Mouse (Mus musculus) forebrain, postnatal 0 days (tissue): ENCODE data around the gene Olfr111. TPM values are rescaled to one million over a fixed set of nuclear protein-coding genes. Genes with fewer than 3 reads are reported as not detected.

Source experiments
- ATAC-seq: fragments of 200-750 bp; cut with Nextera tagmentation; 2 replicates; pipeline ENCODE4 v1.8.0; 2017; ENCODE audit warnings: mild to moderate bottlenecking, moderate library complexity
- DNase-seq: peaks from one replicate; pipeline ENCODE4 v3.0.0-alpha.2; 2015
- H3K27ac ChIP-seq: fragments of 300-500 bp; sonication (generic); 2 replicates; pipeline ENCODE4 v1.5.1; 2014; ENCODE audit warnings: low read depth, mild to moderate bottlenecking, antibody characterized with exemption, low read length, moderate library complexity, mixed read lengths
- H3K27me3 ChIP-seq: fragments of 300-500 bp; sonication (generic); 2 replicates; pipeline ENCODE4 v1.6.1; 2014; ENCODE audit warnings: mild to moderate bottlenecking, low read length, mixed read lengths; ENCODE audit not compliant: insufficient read depth
- H3K36me3 ChIP-seq: fragments of 300-500 bp; sonication (generic); 2 replicates; pipeline ENCODE4 v1.6.1; 2014; ENCODE audit warnings: mild to moderate bottlenecking, moderate library complexity; ENCODE audit not compliant: insufficient read depth
- H3K4me1 ChIP-seq: fragments of 300-500 bp; sonication (generic); 2 replicates; pipeline ENCODE4 v1.6.1; 2014; ENCODE audit warnings: antibody characterized with exemption; ENCODE audit not compliant: insufficient read depth
- H3K4me2 ChIP-seq: fragments of 300-500 bp; sonication (generic); 2 replicates; pipeline ENCODE4 v1.6.1; 2014; ENCODE audit warnings: low read depth, mild to moderate bottlenecking, moderate library complexity
- H3K4me3 ChIP-seq: fragments of 300-500 bp; sonication (generic); 2 replicates; pipeline ENCODE4 v1.5.1; 2014; ENCODE audit warnings: low read depth, low read length, mixed read lengths
- H3K9ac ChIP-seq: fragments of 300-500 bp; sonication (generic); 2 replicates; pipeline ENCODE4 v1.6.1; 2014; ENCODE audit warnings: mild to moderate bottlenecking
- H3K9me3 ChIP-seq: fragments of 300-500 bp; sonication (generic); 2 replicates; pipeline ENCODE4 v1.6.1; 2016; ENCODE audit warnings: low read length
- CTCF ChIP-seq: sonication (generic); IDR thresholded peaks from 2 replicates; pipeline ENCODE4 v1.5.1; 2016; ENCODE audit warnings: antibody characterized with exemption, control low read depth, low read depth
- WGBS: fragments of 180-500 bp; shearing (Covaris S2); extraction: QIAGEN DNeasy Blood & Tissue Kit; methylation state at CpG from one replicate; pipeline ENCODE4 v1.1.7; 2014; 5-methylcytosine and 5-hydroxymethylcytosine counted together
- polyA plus RNA-seq: library from polyadenylated mRNA; unstranded; fragments of >200 nt; fragmentation: Nextera tagmentation; extraction: Ambion mirVana; gene quantifications from 2 replicates; pipeline ENCODE4 v1.2.1, GENCODE M21; 2015
- total RNA-seq: library from RNA; depleted of rRNA; stranded (reverse); fragments of >200 nt; gene quantifications from 2 replicates; pipeline ENCODE4 v1.2.3, GENCODE M21; 2014; rRNA removed

Gene Olfr111
- total and polyA plus RNA-seq, 2 experiments from 2014 or later = 0.95 TPM; not detected in 1

GRCm38 (mm10) chr17:37541454-37542119 is 33.8 kb downstream of the Olfr111 start:
- Histone ChIP-seq H3K4me3 (no peak overlapping the region), H3K4me2 (no peak overlapping the region), H3K36me3 (no peaks in the 10 kb centered on the region), H3K27me3 (no peaks in the 10 kb centered on the region), H3K4me1 (no peaks in the 10 kb centered on the region), H3K9me3 (no peaks in the 10 kb centered on the region), H3K27ac (no peak overlapping the region), H3K9ac (no peak overlapping the region)
- ATAC-seq (no peak), DNase-seq (no peak)
- 75% methylated on average over 4 of the region's 4 CpGs for WGBS
- no peak for TF ChIP-seq CTCF

GRCm38 (mm10) chr17:37543800-37544435 is 36.1 kb downstream of the Olfr111 start:
- Histone ChIP-seq H3K27me3 (no peaks in the 10 kb centered on the region), H3K36me3 (no peaks in the 10 kb centered on the region), H3K4me3 (no peak overlapping the region), H3K9ac (no peak overlapping the region), H3K27ac (no peak overlapping the region), H3K4me2 (no peak overlapping the region), H3K4me1 (no peaks in the 10 kb centered on the region), H3K9me3 (no peaks in the 10 kb centered on the region)
- no peak for TF ChIP-seq CTCF
- WGBS = 30% methylated on average over 3 of the region's 3 CpGs
- no peak for ATAC-seq
- DNase-seq = no peak

- Histone ChIP-seq H3K4me2 (no peak overlapping the region), H3K9me3 (peaks cover 3% of the 10 kb centered on the region; the same call in 1 of the 2 replicates), H3K4me3 (no peak overlapping the region), H3K9ac (no peak overlapping the region), H3K27ac (no peak overlapping the region), H3K4me1 (no peaks in the 10 kb centered on the region), H3K27me3 (no peaks in the 10 kb centered on the region), H3K36me3 (no peaks in the 10 kb centered on the region)
- DNase-seq = no peak
- no peak for ATAC-seq
- 60% methylated on average over 1 of the region's 1 CpGs for WGBS
- TF ChIP-seq CTCF = no peak
These were observed 51.2 kb downstream of the Olfr111 start for GRCm38 (mm10) chr17:37558913-37559615.

GRCm38 (mm10) chr17:37569351-37569750 is 61.5 kb downstream of the Olfr111 start, which contains the start of gene Olfr112:
TSS of gene Olfr112 (minus strand) at chr17:37569451.
- no peak within 1 kb of the TSS for H3K4me2 ChIP-seq
- H3K36me3 ChIP-seq = no peaks in the 10 kb centered on the region
- H3K4me3 ChIP-seq = no peak within 1 kb of the TSS
- ATAC-seq = no peak
- no peaks in the 10 kb centered on the region for H3K9me3 ChIP-seq
- H3K27me3 ChIP-seq = no peaks in the 10 kb centered on the region
- no peaks in the 10 kb centered on the region for H3K4me1 ChIP-seq
- H3K27ac ChIP-seq = no peak within 1 kb of the TSS
- DNase-seq = no peak
- no peak for TF ChIP-seq CTCF
- no peak within 1 kb of the TSS for H3K9ac ChIP-seq

GRCm38 (mm10) chr17:37577563-37577962 is 69.7 kb downstream of the Olfr111 start, which contains the start of gene Olfr113:
TSS of gene Olfr113 (minus strand) at chr17:37577663.
- Histone ChIP-seq H3K27me3 (no peaks in the 10 kb centered on the region), H3K9me3 (no peaks in the 10 kb centered on the region), H3K4me3 (no peak within 1 kb of the TSS), H3K27ac (no peak within 1 kb of the TSS), H3K4me1 (no peaks in the 10 kb centered on the region), H3K9ac (no peak within 1 kb of the TSS), H3K36me3 (no peaks in the 10 kb centered on the region), H3K4me2 (no peak within 1 kb of the TSS)
- DNase-seq = no peak
- no peak for ATAC-seq
- TF ChIP-seq CTCF = no peak

Other genes with a start within 250 kb of the Olfr111 start
- gene Olfr98, start 244.3 kb upstream of the Olfr111 start, total RNA-seq = not detected in 2 replicates
- gene Olfr98, start 244.3 kb upstream of the Olfr111 start, polyA plus RNA-seq = not detected in 2 replicates
- gene H2-M3, start 237.8 kb upstream of the Olfr111 start, total RNA-seq = 1.0 and 1.9 TPM in 2 replicates
- gene H2-M3, start 237.8 kb upstream of the Olfr111 start, polyA plus RNA-seq = 1.5 and 1.7 TPM in 2 replicates
- gene Olfr99, start 224.6 kb upstream of the Olfr111 start, total RNA-seq = not detected in 2 replicates
- not detected in 2 replicates for gene Olfr99, start 224.6 kb upstream of the Olfr111 start, polyA plus RNA-seq
- not detected in 2 replicates for gene Olfr101, start 203.7 kb upstream of the Olfr111 start, total RNA-seq
- not detected in 2 replicates for gene Olfr101, start 203.7 kb upstream of the Olfr111 start, polyA plus RNA-seq
- not detected in 2 replicates for gene Olfr102, start 191.0 kb upstream of the Olfr111 start, total RNA-seq
- not detected in 2 replicates for gene Olfr102, start 191.0 kb upstream of the Olfr111 start, polyA plus RNA-seq
- not detected in 2 replicates for gene Olfr103, start 168.3 kb upstream of the Olfr111 start, total RNA-seq
- not detected in 2 replicates for gene Olfr103, start 168.3 kb upstream of the Olfr111 start, polyA plus RNA-seq
- not detected in 2 replicates for gene Olfr104-ps, start 148.4 kb upstream of the Olfr111 start, total RNA-seq
- gene Olfr104-ps, start 148.4 kb upstream of the Olfr111 start, polyA plus RNA-seq = not detected in 2 replicates
- gene Olfr105-ps, start 129.0 kb upstream of the Olfr111 start, total RNA-seq = not detected in 2 replicates
- gene Olfr105-ps, start 129.0 kb upstream of the Olfr111 start, polyA plus RNA-seq = not detected in 2 replicates
- not detected in 2 replicates for gene Olfr106-ps, start 117.6 kb upstream of the Olfr111 start, total RNA-seq
- gene Olfr106-ps, start 117.6 kb upstream of the Olfr111 start, polyA plus RNA-seq = not detected in 2 replicates
- gene Olfr107, start 108.8 kb upstream of the Olfr111 start, total RNA-seq = not detected in 2 replicates
- gene Olfr107, start 108.8 kb upstream of the Olfr111 start, polyA plus RNA-seq = not detected in 2 replicates
- gene Olfr108, start 62.5 kb upstream of the Olfr111 start, total RNA-seq = not detected in 2 replicates
- not detected in 2 replicates for gene Olfr108, start 62.5 kb upstream of the Olfr111 start, polyA plus RNA-seq
- gene Olfr109, start 49.1 kb upstream of the Olfr111 start, total RNA-seq = not detected in 2 replicates
- gene Olfr109, start 49.1 kb upstream of the Olfr111 start, polyA plus RNA-seq = not detected in 2 replicates
- not detected in 2 replicates for gene H2-M2, start 24.5 kb upstream of the Olfr111 start, total RNA-seq
- gene H2-M2, start 24.5 kb upstream of the Olfr111 start, polyA plus RNA-seq = not detected in 2 replicates
- not detected in 2 replicates for gene Olfr110, start 15.6 kb upstream of the Olfr111 start, total RNA-seq
- not detected in 2 replicates for gene Olfr110, start 15.6 kb upstream of the Olfr111 start, polyA plus RNA-seq
- not detected in 2 replicates for gene Olfr112, start 61.4 kb downstream of the Olfr111 start, total RNA-seq
- not detected in 2 replicates for gene Olfr112, start 61.4 kb downstream of the Olfr111 start, polyA plus RNA-seq
- not detected in 2 replicates for gene Olfr113, start 69.6 kb downstream of the Olfr111 start, total RNA-seq
- not detected in 2 replicates for gene Olfr113, start 69.6 kb downstream of the Olfr111 start, polyA plus RNA-seq
- not detected in 2 replicates for gene Olfr114, start 84.7 kb downstream of the Olfr111 start, total RNA-seq
- not detected in 2 replicates for gene Olfr114, start 84.7 kb downstream of the Olfr111 start, polyA plus RNA-seq
- gene Olfr115, start 119.1 kb downstream of the Olfr111 start, total RNA-seq = not detected in 2 replicates
- gene Olfr115, start 119.1 kb downstream of the Olfr111 start, polyA plus RNA-seq = not detected in 2 replicates
- gene Olfr116, start 119.2 kb downstream of the Olfr111 start, total RNA-seq = not detected in 2 replicates
- not detected in 2 replicates for gene Olfr116, start 119.2 kb downstream of the Olfr111 start, polyA plus RNA-seq
- gene Olfr117, start 155.8 kb downstream of the Olfr111 start, total RNA-seq = not detected in 2 replicates
- not detected in 2 replicates for gene Olfr117, start 155.8 kb downstream of the Olfr111 start, polyA plus RNA-seq
- gene Olfr118, start 159.0 kb downstream of the Olfr111 start, total RNA-seq = not detected in 2 replicates
- gene Olfr118, start 159.0 kb downstream of the Olfr111 start, polyA plus RNA-seq = not detected in 2 replicates
- not detected in 2 replicates for gene Olfr119, start 188.5 kb downstream of the Olfr111 start, total RNA-seq
- gene Olfr119, start 188.5 kb downstream of the Olfr111 start, polyA plus RNA-seq = not detected in 2 replicates
- not detected in 2 replicates for gene Olfr120, start 213.8 kb downstream of the Olfr111 start, total RNA-seq
- gene Olfr120, start 213.8 kb downstream of the Olfr111 start, polyA plus RNA-seq = not detected in 2 replicates
- gene Olfr121, start 240.8 kb downstream of the Olfr111 start, total RNA-seq = not detected in 2 replicates
- gene Olfr121, start 240.8 kb downstream of the Olfr111 start, polyA plus RNA-seq = not detected in 2 replicates